Mouse (Mus musculus) c-Kit-positive CD71-positive TER-119-positive erythroid progenitor cells, embryonic 14.5 days (primary cell): ENCODE measurements around the gene Prr29.
"Not testable (repeated sequence)": the region's sequence is repeated elsewhere in the genome, so short reads cannot be mapped to it uniquely, and the experiment has no call there.

Experiments used
- DNase-seq: peaks from one replicate; pipeline ENCODE4 v3.0.0-alpha.2; 2013; ENCODE audit warnings: low spot score

The Prr29 gene

DNA sequence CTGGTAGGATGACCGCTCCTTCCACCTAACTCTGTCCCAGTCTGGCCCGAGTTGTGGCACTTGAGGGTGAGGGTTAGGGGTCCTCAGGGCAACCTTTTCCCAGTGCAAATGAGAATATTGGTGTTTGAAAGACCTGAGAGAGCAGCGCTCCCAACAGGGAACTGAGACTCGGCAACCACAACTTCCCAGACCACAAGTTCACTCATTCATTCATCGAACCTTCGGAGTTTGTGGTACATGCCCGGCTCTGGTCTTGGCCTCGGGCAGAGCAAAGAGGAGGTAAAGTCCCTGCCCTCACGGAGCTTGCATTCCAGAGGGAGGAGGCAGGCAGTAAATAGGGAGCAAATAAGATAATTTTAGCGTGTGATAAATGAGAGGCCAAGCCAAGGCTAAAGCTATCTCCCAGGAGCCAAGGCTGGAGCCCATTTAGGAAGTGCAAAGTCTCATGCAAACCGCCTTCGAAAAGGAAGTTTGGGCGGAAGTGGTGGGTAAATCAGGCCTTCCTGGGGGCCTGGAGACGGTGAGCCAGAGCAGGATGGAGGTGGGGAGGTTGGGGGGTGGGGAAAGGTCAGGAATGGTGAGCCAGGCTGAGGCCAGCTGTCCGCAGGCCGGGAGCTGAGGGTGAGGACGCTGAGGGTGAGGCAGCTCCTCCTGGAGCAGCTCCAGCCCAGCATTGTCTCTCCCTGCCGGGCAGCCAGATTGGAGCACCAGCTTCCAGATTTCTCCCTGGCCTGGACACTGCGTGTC lies 9.7 kb upstream of the Prr29 start:
- no peak for DNase-seq

DNA sequence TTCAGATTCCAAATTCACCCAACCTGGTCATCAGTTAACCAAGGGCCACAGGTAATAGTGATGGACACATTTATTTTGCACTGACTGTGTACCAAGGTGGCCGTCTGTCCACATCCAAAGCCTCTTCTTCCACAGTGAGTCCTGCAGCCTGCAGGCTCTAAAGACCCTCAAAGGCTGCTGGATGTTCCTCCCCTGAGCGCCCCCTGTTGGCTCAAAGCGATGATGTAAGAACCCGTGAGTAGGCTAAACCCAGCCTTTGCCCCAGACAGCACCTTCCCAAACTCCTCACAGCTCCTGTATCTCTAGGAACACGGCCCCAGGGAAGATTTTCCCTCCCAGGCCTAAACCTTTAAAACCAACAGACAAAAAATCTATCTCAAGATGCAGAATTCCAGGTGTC lies 5.9 kb upstream of the Prr29 start:
- DNase-seq, result peak; percentile 26

DNA sequence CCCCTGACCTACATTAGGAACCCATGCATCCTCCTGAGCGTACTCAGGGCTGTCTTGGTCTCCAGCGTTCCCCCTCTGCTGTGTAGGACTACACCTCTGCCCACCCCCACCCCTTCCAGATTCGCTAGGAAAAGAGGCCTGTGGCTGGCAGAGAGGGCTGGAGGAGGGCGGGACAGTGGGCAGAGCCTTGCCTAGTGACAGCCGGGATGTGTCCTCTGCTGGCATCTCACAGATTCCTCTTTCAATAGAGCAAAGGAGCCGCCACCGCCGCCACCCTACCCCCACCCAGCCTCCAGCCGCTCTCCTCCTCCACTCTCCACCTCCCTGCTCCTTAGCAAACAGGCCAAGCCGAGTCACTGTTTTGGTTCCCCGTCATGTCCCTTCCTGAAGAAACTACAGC lies 560 bp upstream of the Prr29 start:
- DNase-seq, result no peak

DNA sequence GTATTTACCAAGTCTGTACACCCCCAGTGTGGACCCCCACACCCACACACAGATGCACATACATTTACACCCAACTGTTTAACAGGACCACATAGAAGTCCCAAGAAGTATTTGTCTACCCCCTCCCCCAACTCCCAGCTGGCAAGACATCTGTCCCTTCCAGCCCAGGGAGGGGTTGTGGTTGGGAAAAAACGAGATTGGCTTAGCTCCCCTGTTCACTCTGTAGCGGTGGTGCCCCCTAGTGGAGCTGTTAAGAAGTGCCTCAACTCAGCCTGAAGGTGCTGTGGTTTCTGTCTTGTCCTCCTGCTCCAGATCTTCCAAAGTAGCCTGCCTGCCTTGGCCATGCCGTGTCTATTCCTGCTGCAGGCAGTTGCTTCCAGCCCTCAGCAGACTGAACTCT lies 1.0 kb downstream of the Prr29 start:
- DNase-seq, result peak; percentile 59

DNA sequence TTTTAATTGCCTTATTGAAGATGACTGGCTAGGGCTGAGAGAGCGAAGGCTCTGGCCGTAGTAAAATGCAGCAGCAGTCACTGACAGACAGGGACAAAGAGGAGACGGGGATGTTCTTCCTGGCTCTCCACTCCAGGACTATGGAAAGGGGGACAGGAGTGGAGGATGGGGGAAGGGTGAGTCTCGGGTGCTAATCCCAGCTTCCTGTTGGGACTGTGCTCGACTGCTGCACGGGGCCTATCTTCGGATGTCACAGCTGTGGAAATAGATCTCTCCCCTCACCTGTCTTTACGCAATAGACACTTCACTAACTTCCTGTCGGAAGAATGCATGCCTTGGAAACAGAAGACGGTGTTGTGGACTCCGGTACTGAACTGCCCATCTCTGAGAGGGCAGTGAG lies 8.7 kb downstream of the Prr29 start:
- DNase-seq, result no peak

DNA sequence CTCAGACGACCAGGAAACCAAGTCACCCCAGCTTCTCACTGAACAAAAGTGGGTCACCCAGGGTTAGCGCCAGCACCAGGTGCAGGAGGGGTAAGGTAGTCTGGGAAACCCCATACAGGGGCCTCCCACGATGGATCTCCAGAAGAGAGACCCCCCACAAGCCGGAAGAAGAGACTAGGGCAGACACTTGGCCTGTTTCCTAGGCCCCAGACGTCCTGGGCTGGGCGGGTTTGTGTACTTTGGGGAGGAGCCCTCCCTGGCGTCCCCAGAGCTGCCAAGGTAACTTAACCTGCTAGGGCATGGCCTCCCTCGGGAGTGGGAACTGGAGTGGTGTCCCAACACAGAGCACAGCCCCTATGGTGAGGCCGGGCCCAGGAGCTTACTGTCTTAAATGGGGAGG lies 9.3 kb downstream of the Prr29 start:
- no peak for DNase-seq

DNA sequence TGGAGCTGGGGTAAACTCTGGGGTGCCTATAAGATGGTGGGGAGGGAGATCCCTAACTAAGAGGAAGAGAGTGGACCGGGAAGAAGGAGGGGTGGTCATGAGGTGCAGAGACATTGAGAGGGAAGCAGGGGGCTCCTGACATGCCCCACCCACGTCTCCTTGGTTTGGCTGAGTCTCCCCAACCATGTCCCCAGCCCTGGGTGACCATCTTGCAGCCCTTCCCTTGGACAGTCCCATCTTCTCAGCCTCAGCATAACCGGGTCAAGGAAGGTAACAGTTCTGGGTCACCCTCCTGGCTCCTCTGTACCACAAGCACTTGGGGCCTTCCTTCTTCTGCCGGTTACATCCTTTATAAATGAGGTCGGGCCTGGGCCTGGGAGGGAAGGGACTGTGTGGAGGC lies 9.7 kb downstream of the Prr29 start:
- no peak for DNase-seq

DNA sequence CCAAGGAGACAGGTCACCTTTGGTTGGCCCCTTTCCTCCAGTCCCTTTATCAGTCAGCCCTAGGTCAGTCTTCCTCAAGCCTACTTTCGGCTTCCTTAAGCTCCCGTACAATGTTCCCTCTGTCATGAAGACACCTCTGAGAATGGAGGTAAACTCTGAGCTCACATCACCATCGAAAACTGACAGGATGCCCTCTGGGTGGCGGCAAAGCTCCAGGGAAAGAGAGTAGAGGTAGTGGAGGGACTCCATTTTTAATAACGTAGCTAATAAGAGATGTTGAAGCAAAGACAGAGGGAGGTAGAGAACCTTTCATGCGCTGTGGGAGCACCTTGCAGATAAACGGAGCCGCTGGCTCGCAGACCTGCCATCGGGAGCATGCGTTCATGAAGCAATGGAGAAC lies 15.7 kb downstream of the Prr29 start:
- no peak for DNase-seq

DNA sequence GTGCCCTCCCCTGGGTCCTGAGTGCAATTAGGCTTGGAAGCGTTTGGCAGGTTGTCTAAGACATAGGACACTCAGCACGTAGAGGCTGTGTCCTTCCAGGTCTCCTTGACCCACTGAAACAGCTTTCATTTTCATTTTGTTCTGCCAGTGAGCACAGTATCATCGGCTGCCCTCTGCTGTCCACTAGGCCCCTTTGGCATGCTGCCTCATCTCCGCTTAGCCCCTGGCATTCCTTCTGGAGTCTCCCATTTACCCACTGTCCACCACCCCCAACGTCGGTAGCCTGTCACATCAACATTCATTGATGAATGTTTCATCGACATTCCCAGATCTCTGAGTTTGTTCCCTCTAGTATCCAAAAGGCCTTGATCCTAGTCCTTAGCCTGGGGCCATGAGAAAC lies 16.6 kb downstream of the Prr29 start:
- DNase-seq, result no peak

DNA sequence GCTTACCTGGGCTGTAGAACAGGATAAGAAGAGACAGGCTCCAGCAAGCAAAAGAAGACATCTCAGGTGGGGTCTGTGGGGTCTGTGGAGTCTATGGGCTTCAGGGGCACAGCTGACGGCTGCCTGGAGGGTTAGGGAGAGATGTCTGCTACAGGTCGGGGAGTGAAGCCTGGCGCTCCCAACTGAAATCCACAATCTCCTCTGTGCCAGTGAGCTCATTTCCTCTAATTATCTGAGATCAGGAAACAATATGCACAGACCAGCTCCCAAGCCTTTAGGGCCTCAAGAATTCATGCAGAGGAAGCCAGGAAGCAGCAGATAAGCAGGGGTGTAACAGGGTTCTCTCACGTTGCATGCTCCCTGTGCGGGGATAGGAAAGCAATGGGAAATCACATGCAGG lies 17.2 kb downstream of the Prr29 start:
- DNase-seq, result no peak

DNA sequence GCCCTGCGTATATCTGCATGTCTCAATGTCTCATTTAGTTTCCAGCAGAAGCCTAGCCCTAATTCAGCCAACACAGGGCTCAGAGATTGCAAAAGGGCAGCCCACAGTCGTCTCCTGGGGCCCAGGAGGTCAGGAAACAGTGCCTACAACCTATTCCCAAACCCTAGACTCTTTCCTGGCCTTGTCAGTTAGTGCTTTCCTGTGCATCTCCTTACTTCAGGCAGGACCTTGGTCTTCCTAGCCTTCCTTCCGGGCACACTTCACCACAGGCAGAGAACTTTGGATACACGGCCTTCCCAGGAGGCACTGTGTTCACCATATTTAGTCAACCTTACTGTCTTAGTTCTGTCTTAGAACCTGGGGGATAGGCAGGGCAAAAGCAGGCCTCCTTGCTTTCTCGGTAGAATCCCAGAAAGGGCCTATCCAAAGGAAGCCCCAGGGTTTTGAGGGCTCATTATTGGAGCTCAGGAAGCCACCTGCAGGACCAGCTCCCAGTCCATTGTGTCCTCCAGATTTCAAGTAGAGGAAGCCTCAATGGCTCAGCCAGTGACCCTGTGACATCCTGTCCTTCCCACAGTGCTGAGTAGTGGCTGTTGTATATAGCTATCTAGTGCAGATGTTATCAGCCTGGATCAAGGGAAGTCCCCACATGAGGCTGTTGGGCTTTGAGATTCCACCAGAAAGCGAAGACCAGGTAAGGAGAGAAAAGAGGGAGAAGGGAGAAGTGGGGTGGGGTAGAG lies 17.9 kb downstream of the Prr29 start:
- DNase-seq, result no peak

DNA sequence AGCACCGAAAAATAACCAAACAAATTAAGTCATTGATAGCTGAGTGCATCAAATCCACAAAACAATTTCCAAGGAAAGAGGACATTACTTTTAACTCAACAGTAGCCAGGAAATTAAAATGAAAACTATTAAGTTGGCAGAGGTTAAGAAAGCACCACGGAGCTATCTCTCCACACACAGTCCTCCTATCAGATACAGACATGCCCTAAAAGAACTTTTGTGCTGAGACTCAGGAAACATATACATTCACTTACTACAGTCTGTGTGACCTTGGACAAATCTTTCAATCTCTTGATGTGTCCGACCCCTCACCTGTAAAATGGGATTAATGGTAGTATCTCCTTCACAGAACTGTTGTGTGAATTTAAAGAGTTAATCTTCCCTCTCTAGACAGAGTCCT lies 21.1 kb downstream of the Prr29 start:
- no peak for DNase-seq

DNA sequence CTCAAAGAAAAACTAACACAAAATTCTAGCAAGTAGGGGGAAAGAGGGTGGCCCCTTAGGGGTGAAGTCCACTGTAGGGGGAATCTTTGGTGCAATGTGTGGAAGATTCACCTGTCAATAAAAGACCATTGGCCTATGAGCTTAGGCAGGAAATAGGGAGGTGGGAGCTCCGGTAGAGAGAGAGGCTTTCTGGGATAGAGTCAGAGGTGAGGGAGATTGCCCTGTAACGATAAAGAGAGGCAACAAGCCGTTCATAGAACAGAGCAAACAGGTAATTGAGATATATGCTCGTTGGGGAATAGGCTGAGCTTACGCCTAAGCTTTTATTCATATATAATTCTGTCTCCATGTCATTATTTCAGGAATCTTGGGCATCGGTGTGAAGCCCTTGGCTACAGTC lies 21.7 kb downstream of the Prr29 start:
- DNase-seq, result no peak

DNA sequence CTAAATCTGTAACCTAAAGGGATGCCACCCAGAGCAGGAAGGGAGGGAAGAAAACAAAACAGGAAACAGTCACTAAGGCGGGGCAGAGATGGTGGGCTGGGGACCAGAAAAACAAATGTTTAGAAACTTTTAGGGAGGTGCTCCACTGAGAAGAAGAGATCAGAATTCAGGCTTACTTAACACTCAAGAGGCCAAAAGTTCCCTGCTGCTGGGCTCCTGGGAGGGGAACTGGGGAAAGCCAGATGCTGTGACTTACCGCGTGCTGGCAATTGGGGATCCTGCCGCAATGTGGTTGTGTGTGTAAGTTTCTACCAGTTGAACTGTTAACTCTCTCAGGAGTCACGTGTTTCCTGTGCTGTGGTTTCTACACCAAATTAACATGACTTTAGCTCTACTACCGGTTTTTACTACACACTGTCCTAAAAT lies 22.5 kb downstream of the Prr29 start, which contains the start of gene Icam2:
Icam2 (minus strand) TSS at position 285 of the 426 bp plus-strand sequence.
- no peak for DNase-seq

DNA sequence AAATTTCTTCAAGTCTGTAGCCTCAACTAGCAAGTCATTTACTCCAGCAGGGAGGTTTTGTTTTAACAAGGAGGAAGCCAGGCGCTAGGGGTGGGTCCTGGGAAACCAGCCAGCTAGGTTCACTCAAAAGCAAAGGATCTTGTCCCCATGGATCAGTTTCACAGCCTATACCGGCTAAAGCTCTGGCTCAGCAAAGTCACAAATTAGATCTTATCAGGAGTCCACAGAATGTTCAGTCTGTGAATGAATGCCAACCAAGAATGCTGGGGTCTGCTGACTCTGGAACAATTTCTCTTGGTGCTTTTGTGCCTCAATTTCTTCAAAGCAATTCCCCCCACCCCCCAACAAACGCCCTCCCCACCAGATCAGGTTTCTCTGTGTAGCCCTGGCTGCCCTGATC lies 24.3 kb downstream of the Prr29 start:
- no peak for DNase-seq

DNA sequence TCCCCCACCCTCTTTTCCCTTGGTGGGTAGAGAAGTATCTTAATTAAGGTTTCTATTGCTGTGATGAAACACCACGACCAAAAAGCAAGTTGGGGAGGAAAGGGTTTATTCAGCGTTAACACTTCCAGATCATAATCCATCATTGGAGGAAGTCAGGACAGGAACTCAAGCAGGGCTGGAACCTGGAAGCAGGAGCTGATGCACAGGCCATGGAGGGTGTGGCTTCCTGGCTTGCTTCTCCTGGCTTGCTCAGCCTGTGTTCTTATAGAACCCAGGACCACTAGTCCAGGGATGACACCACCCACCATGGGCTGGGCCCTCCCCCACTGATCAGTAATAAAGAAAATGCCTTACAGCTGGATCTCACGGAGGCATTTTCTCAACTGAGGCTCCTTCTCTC lies 25.5 kb downstream of the Prr29 start:
- DNase-seq, result no peak

DNA sequence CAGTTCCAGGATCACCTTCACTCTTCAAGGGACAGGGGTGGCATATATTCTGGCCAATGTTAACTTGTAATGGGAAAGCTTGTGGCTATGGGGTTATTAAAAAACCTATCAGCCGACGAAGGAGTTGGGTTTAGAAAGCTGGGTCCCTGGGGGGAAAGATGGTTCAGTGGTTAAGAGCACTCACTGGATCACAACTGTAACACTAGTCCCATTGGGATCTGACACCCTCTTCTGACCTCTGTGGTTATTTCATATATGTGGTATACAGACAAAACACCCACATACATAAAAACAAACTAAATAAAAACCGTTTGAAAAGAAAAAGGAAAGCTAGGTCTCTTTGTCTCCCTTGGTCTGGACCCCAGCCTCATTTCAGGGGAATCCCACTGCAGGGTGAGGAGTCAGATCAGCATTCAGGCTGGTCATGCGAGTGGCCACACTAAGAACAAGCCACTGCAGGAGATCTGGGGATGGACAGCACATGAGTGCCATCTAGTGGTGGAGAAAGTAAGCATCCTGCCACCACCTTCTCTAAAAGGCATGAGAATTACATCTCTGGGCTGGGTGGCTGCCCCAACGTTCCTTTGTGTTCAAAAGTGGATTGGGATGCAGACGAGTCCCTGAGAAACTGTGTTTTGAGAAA lies 26.4 kb downstream of the Prr29 start:
- DNase-seq, result peak; percentile 78

DNA sequence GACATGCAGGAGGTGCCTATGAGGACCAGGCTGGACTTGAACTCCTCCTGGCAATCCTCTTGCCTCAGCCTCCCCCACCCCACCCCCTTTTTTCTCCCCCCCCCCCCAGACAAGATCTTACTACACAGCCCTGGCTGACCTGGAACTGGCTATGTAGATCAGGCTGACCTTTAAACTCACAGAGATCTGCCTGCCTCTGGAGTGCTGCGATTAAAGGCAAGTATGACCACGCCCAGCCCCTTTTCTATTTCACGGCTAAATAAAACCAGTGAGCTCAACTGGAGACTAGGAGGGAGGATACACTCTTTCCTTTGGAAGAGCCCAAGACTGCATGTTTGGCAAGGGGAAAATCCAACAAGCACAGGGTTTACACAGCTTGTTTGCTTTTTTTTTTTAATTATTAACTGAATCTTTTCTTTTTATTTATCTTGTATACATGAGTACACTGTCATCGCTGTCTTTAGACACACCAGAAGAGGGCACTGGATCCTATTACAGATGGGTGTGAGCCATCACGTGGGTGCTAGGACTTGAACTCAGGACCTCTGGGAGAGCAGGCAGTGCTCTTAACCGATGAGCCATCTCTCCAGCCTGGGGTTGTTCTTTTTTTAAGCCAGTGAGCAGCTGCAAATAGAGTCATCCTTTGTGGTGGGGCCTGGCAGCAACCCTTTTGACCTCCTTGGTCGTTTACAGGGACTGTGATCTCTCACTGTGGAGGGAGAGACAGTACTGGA lies 27.5 kb downstream of the Prr29 start:
- DNase-seq, result peak; percentile 64

DNA sequence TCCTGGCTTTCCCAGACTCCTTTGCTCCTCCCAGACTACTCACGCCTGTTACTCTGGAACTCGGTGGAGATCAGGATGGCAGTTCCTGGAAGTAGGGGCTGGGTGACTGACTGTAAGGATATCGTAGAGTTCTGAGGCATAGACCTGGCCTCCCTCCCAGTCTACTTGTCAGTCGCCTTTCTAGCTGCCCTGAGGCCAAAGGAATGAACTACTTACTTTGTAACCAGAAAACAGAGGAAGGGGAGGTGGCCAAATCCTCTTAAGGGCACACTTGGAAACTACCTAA lies 28.0 kb downstream of the Prr29 start:
- DNase-seq, result no peak

DNA sequence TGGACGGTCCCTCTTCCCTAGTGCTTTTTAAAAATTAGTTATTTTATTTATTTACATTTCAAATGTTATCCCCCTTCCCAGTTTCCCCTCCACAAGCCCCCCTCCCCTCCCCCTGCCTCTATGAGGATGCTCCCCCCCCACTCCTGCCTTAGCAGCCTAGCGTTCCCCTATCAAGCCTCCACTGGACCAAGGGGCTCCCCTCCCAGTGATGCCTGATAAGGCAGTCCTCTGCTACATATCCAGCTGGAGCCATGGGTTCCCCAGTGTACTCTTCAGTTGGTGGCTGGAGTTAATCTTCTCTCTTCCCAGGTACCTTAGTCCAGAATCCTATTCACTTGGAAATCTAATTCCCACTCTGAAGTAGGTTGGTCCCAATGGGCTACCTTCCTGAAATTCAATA lies 28.8 kb downstream of the Prr29 start:
- DNase-seq, result not testable (repeated sequence)

DNA sequence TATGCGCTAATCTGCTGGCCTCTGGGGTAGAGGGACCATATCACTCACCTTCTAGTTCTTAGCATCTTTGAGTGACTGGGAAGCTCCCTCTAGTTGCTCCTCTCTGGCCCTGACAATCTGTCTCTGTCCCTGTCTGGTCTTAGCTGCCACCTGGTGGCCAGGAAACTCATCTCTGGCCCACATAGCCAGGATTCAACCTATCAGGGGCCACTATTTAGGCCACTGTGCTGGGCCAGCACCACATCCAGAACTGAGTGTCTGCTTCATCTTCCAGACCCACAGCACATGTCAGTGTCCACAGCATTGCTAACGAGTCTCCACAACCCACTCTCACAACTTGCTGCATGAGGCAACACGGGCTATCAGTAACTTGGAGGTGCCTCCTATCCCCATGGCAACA lies 32.4 kb downstream of the Prr29 start:
- no peak for DNase-seq

DNA sequence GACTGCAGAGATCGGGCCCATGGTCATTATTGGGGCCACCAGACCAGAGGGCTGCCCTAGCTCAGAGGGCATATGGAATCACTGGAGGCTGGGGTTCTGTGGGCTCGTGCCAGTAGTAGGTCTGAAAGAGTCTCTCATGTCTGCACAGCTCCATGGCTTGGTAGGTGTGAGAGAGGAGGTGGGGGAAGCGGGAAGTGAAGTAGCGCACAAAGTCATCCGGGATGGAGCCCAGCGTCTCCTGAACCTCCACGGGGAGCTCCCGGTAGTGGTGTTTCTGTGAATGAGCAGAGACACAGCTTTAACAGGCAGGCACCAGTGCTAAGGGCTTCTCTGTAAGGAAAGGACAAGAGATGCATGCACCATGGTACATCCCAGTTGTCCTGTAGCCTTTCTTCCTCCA lies 33.2 kb downstream of the Prr29 start:
- DNase-seq, result no peak

DNA sequence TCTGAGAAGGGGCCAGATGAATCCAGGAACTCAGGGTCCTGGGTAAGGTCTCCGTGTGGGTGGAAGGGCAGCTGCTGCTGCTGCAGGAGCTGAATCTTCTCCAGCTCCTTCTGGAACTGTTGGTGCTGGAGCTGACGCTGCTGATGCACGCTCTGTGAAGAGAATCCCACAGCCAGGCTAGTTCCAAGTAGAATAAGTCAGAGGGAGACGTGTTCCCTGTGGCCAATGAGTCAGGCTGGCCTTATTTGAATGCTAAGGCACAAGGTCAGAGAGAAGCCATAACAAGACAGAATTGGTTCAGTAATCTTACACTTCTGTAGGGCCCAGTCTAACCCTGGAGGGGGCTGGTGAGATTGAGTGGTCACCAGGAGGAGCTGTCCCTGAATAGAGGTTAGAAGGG lies 44.7 kb downstream of the Prr29 start:
- no peak for DNase-seq
